Comparison of ENCODE assay signal across 8 mouse cellular contexts in genomic region chr2:163644575-163645385, GRCm38 (mm10). TPM values are rescaled to one million over a fixed set of nuclear protein-coding genes. Genes with fewer than 3 reads are reported as not detected.
A peak's percentile ranks its signal among the peaks of the same experiment; 100 is the strongest.
DNase-seq lines count a peak whose midpoint lies in the region; ATAC-seq lines count a peak whose summit lies in the region.

Serinc3 (minus strand) TSS chr2:163645131.

- under 1% methylated on average over 66 of the region's 74 CpGs for WGBS in heart, embryonic 14.5 days
- WGBS in liver, embryonic 13.5 days (ENCODE audit: insufficient replicate concordance): under 1% methylated on average over 74 of the region's 74 CpGs
- under 1% methylated on average over 74 of the region's 74 CpGs for WGBS in stomach, embryonic 16.5 days

- no peaks in the 10 kb centered on the region for H3K9me3 ChIP-seq in heart, embryonic 14.5 days (ENCODE audit: control insufficient read depth, low read length)
- H3K9me3 ChIP-seq in liver, embryonic 13.5 days (replicated peaks): no peaks in the 10 kb centered on the region
- no peaks in the 10 kb centered on the region for H3K9me3 ChIP-seq in stomach, embryonic 16.5 days (replicated peaks; ENCODE audit: control insufficient read depth, low read length)

- no peaks in the 10 kb centered on the region for H3K27me3 ChIP-seq in heart, embryonic 14.5 days (ENCODE audit: control insufficient read depth, insufficient read depth, low read length)
- H3K27me3 ChIP-seq in liver, embryonic 13.5 days: no peaks in the 10 kb centered on the region
- H3K27me3 ChIP-seq in stomach, embryonic 16.5 days (ENCODE audit: control insufficient read depth, insufficient read depth, low read length): no peaks in the 10 kb centered on the region

- peaks cover 13% of the 10 kb centered on the region; the same call in 1 of the 2 replicates for H3K36me3 ChIP-seq in heart, embryonic 14.5 days (ENCODE audit: control insufficient read depth, insufficient read depth, low read length)
- peaks cover 22% of the 10 kb centered on the region for H3K36me3 ChIP-seq in liver, embryonic 13.5 days
- no peaks in the 10 kb centered on the region for H3K36me3 ChIP-seq in stomach, embryonic 16.5 days (ENCODE audit: control insufficient read depth, insufficient read depth, low read length)

- H3K27ac ChIP-seq in brown adipose tissue, adult 24 weeks (replicated peaks; ENCODE audit: low read depth, low read length): peak within 1 kb of the TSS; percentile 92
- peak within 1 kb of the TSS; percentile 98 to 100 for H3K27ac ChIP-seq in heart, embryonic 14.5 days (replicated peaks in 1 of 2; ENCODE audit: control insufficient read depth in 1 of 2, insufficient read depth in 1 of 2, low read depth in 2 of 2, low read length in 2 of 2)
- H3K27ac ChIP-seq in liver, embryonic 13.5 days: peak within 1 kb of the TSS; percentile 100
- H3K27ac ChIP-seq in stomach, embryonic 16.5 days (ENCODE audit: low read length): peak within 1 kb of the TSS; percentile 100

- H3K9ac ChIP-seq in heart, embryonic 14.5 days (ENCODE audit: low read length): peak within 1 kb of the TSS; percentile 93
- peak within 1 kb of the TSS; percentile 98 for H3K9ac ChIP-seq in liver, embryonic 13.5 days
- peak within 1 kb of the TSS; percentile 98 for H3K9ac ChIP-seq in stomach, embryonic 16.5 days (ENCODE audit: low read length)

- ATAC-seq in heart, embryonic 14.5 days (ENCODE audit: insufficient number of reproducible peaks, insufficient read depth, low FRiP score, low read depth): peak; percentile 94
- peak; percentile 88 for ATAC-seq in liver, embryonic 13.5 days (ENCODE audit: low read depth)
- peak; percentile 95 for ATAC-seq in stomach, embryonic 16.5 days (ENCODE audit: insufficient read depth, low FRiP score)

- DNase-seq in CD4-positive, CD25-positive, alpha-beta regulatory T cell, adult 2 months (ENCODE audit: low read depth, low spot score): peak; percentile 99
- peak; percentile 94 for DNase-seq in fibroblast of lung, adult 2 months (ENCODE audit: low read depth)
- DNase-seq in kidney, postnatal 14 days: peak; percentile 99
- peak; percentile 100 for DNase-seq in liver, embryonic 13.5 days
- DNase-seq in neural tube, embryonic 10.5 days (ENCODE audit: extremely low spot score, low spot score): peak; percentile 99

- peak within 1 kb of the TSS; percentile 81 for H3K4me3 ChIP-seq in brown adipose tissue, adult 24 weeks (ENCODE audit: insufficient read depth, low read depth, low read length)
- peak within 1 kb of the TSS; percentile 92 to 97 for H3K4me3 ChIP-seq in heart, embryonic 14.5 days (ENCODE audit: control insufficient read depth in 1 of 2, insufficient read depth in 1 of 2, low read depth in 1 of 2, low read length in 2 of 2)
- H3K4me3 ChIP-seq in liver, embryonic 13.5 days (replicated peaks): peak within 1 kb of the TSS; percentile 90
- peak within 1 kb of the TSS; percentile 93 for H3K4me3 ChIP-seq in stomach, embryonic 16.5 days (replicated peaks; ENCODE audit: low read length)

- H3K4me2 ChIP-seq in heart, embryonic 14.5 days (ENCODE audit: low read length): peak within 1 kb of the TSS; percentile 72
- H3K4me2 ChIP-seq in liver, embryonic 13.5 days: peak within 1 kb of the TSS; percentile 84
- H3K4me2 ChIP-seq in stomach, embryonic 16.5 days (ENCODE audit: low read depth, low read length): peak within 1 kb of the TSS; percentile 74

- H3K4me1 ChIP-seq in brown adipose tissue, adult 24 weeks (ENCODE audit: control insufficient read depth, insufficient read depth, insufficient read length, low read length): peaks cover 7% of the 10 kb centered on the region
- peaks cover 6 to 46% of the 10 kb centered on the region in 2 experiments for H3K4me1 ChIP-seq in heart, embryonic 14.5 days (ENCODE audit: control insufficient read depth in 2 of 2, insufficient read depth in 2 of 2, low read length in 2 of 2)
- H3K4me1 ChIP-seq in liver, embryonic 13.5 days (replicated peaks): peaks cover 38% of the 10 kb centered on the region
- peaks cover 22% of the 10 kb centered on the region for H3K4me1 ChIP-seq in stomach, embryonic 16.5 days (ENCODE audit: control insufficient read depth, insufficient read depth, low read length)

RNA-seq across cellular contexts. Expression of gene Serinc3, which starts in this region (rescaled TPM):
- 113 and 134 TPM in 2 replicates for polyA plus RNA-seq in brown adipose tissue, adult 24 weeks (2012; ENCODE audit: insufficient read depth, insufficient read length, missing spikeins)
- 76.5 and 79.0 TPM in 2 replicates for polyA plus RNA-seq in heart, embryonic 14.5 days (2014; fragmentation: Nextera tagmentation; extraction: Ambion mirVana)
- 112 and 130 TPM in 2 replicates for polyA plus RNA-seq in liver, embryonic 13.5 days (2015; fragmentation: Nextera tagmentation; extraction: Ambion mirVana)
- polyA plus RNA-seq in stomach, embryonic 16.5 days (2015; fragmentation: Nextera tagmentation; extraction: Ambion mirVana): 59.2 and 62.2 TPM in 2 replicates

Comparison
In these comparisons a context has a peak if more than half of its experiments do, and no peak if none do; other contexts are left out.
1. Peak in every context shown above with its lines: DNase-seq, ATAC-seq, H3K4me3 ChIP-seq and H3K27ac ChIP-seq.